ENCODE assay signal across 8 mouse cellular contexts in the genomic region with DNA sequence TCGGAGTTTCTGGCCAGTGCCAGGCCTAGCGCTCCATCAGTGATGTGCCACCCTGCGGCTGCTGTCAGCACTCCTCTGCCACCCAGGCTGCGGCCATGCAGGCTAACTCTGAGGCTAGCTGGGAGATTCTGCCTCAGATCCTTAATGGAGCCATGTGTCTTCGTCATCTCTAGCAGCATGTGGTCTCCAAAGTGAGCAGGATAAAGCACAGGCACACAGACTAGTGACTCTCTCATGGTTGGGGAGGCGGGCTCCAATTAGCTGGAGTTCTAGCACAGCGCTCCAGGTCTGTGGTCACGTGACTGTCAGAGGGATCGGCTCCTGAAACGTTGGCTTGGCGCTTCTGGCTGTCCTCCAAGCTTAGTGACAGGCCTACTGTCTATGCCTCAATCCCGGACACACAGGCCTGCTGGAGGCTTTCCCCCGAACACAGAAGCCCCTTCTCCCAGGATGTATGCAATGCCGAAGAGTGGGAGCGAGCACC.
DNase-seq lines count a peak whose midpoint lies in the region; ATAC-seq lines count a peak whose summit lies in the region.

No protein-coding gene starts in this region.

- H3K27ac ChIP-seq in lung, embryonic 16.5 days (ENCODE audit: low read length) = no peak overlapping the region
- H3K27ac ChIP-seq in embryonic facial prominence, embryonic 10.5 days (replicated peaks) = peak overlapping the region; percentile 57
- peak overlapping the region; percentile 64 for H3K27ac ChIP-seq in hindbrain, embryonic 13.5 days
- H3K27ac ChIP-seq in neural tube, embryonic 15.5 days (replicated peaks) = no peak overlapping the region; the same call in 1 of the 2 replicates

- WGBS in lung, embryonic 16.5 days = 59% methylated on average over 15 of the region's 15 CpGs
- 78% methylated on average over 15 of the region's 15 CpGs for WGBS in embryonic facial prominence, embryonic 10.5 days
- WGBS in hindbrain, embryonic 13.5 days = 50% methylated on average over 15 of the region's 15 CpGs
- WGBS in neural tube, embryonic 15.5 days = 48% methylated on average over 15 of the region's 15 CpGs

- ATAC-seq in lung, embryonic 16.5 days (ENCODE audit: low read depth) = peak; percentile 11; the same call in 1 of the 2 replicates
- ATAC-seq in hindbrain, embryonic 13.5 days (ENCODE audit: low FRiP score) = peak; percentile 72
- ATAC-seq in neural tube, embryonic 15.5 days (ENCODE audit: low FRiP score) = peak; percentile 26
- no peak for ATAC-seq in erythroid progenitor cell, adult 5-6 weeks (replicated peaks; ENCODE audit: low FRiP score, poor library complexity, severe bottlenecking)

- H3K9me3 ChIP-seq in lung, embryonic 16.5 days (ENCODE audit: control insufficient read depth, low read length) = no peaks in the 10 kb centered on the region
- no peaks in the 10 kb centered on the region for H3K9me3 ChIP-seq in embryonic facial prominence, embryonic 10.5 days
- no peaks in the 10 kb centered on the region for H3K9me3 ChIP-seq in hindbrain, embryonic 13.5 days
- H3K9me3 ChIP-seq in neural tube, embryonic 15.5 days (replicated peaks) = no peaks in the 10 kb centered on the region

- H3K4me2 ChIP-seq in lung, embryonic 16.5 days (ENCODE audit: low read depth, low read length) = no peak overlapping the region
- H3K4me2 ChIP-seq in hindbrain, embryonic 13.5 days = no peak overlapping the region
- H3K4me2 ChIP-seq in neural tube, embryonic 15.5 days = no peak overlapping the region

- H3K27me3 ChIP-seq in lung, embryonic 16.5 days (ENCODE audit: control insufficient read depth, insufficient read depth, low read depth, low read length) = no peaks in the 10 kb centered on the region
- H3K27me3 ChIP-seq in embryonic facial prominence, embryonic 10.5 days (replicated peaks; ENCODE audit: low read depth, poor library complexity, severe bottlenecking) = no peaks in the 10 kb centered on the region
- H3K27me3 ChIP-seq in hindbrain, embryonic 13.5 days = no peaks in the 10 kb centered on the region
- no peaks in the 10 kb centered on the region for H3K27me3 ChIP-seq in neural tube, embryonic 15.5 days (replicated peaks)

- H3K9ac ChIP-seq in lung, embryonic 16.5 days (ENCODE audit: low read length) = no peak overlapping the region
- no peak overlapping the region for H3K9ac ChIP-seq in hindbrain, embryonic 13.5 days
- no peak overlapping the region for H3K9ac ChIP-seq in neural tube, embryonic 15.5 days (replicated peaks)

- H3K4me3 ChIP-seq in lung, embryonic 16.5 days (ENCODE audit: low read length) = no peak overlapping the region
- no peak overlapping the region for H3K4me3 ChIP-seq in embryonic facial prominence, embryonic 10.5 days
- H3K4me3 ChIP-seq in hindbrain, embryonic 13.5 days = no peak overlapping the region
- no peak overlapping the region for H3K4me3 ChIP-seq in neural tube, embryonic 15.5 days (replicated peaks)

- H3K36me3 ChIP-seq in lung, embryonic 16.5 days (ENCODE audit: control insufficient read depth, insufficient read depth, low read length) = no peaks in the 10 kb centered on the region
- H3K36me3 ChIP-seq in embryonic facial prominence, embryonic 10.5 days (replicated peaks) = peaks cover 26% of the 10 kb centered on the region
- peaks cover 7% of the 10 kb centered on the region for H3K36me3 ChIP-seq in hindbrain, embryonic 13.5 days
- H3K36me3 ChIP-seq in neural tube, embryonic 15.5 days = 0 out of 2 replicates have a peak, but pooled peaks cover 5% of the 10 kb centered on the region

- H3K4me1 ChIP-seq in lung, embryonic 16.5 days (replicated peaks; ENCODE audit: control insufficient read depth, insufficient read depth, low read length) = peaks cover 35% of the 10 kb centered on the region
- H3K4me1 ChIP-seq in embryonic facial prominence, embryonic 10.5 days = peaks cover 73% of the 10 kb centered on the region
- H3K4me1 ChIP-seq in hindbrain, embryonic 13.5 days (replicated peaks) = peaks cover 59% of the 10 kb centered on the region
- peaks cover 44% of the 10 kb centered on the region for H3K4me1 ChIP-seq in neural tube, embryonic 15.5 days

- no peak for DNase-seq in lung, postnatal 14 days
- no peak for DNase-seq in embryonic facial prominence, embryonic 10.5 days (ENCODE audit: low spot score)
- no peak for DNase-seq in yolk sac, embryonic 10.5 days (ENCODE audit: low spot score)
- DNase-seq in adrenal gland, postnatal 14 days = no peak

Comparison
In these comparisons a context has a peak if more than half of its experiments do, and no peak if none do; other contexts are left out.
1. H3K27ac ChIP-seq: peak in embryonic facial prominence, embryonic 10.5 days (single experiment) and hindbrain, embryonic 13.5 days (single experiment); none in lung, embryonic 16.5 days (single experiment) and neural tube, embryonic 15.5 days (single experiment).